Mouse (Mus musculus): ENCODE measurements around the gene Slc39a11.

Slc39a11 gene

DNA sequence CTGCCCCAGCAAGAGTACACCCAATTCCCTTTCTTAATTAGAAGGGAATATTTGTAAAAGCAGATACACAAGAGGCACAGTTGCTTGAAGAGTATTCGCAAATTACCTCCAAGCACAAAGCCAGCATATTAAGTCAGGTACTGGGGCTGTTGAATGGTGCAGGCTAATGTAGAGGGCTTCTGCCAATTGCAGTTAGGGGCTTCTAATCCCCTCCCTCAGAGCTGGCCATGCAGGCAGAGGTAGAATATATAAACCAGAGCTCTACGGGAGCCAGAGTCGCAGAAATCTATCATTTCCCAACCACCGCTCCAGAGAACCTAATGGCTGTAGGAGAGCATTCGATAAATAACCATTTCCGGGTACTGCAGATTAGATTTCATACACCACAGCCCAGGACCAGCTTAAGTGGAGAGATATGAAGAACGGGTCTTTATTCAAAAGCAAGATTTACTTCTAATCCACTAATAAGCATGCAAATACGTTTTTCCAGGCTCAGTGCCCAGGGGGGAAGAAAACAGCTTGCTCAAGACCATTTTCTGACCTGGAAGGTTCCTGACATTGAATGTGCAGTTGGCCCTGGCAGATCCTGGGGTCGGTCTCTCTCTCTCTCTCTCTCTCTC is 302.9 kb downstream of the Slc39a11 start:
- no peak for DNase-seq (ENCODE audit: low spot score)

DNA sequence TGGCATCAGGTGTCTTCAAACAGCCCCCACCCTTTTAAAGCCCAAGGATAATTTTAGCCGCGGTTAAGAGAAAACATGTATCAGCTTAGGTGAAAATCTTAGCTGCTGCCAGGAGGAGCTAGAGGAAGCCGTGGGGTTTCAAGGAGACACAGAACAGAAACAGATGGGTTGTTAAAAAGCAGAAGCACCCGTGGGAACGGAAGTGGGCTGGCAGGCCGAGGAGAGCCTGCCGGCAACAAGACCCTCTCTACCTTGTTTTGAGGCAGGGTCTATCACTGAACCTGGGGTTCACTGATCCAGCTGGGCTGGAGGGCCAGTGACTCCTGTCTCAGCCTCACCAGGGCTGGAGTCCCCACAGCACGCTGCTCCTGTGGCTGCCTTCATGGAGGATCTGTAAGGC is 310.1 kb downstream of the Slc39a11 start:
- DNase-seq (ENCODE audit: low spot score), result peak; percentile 38

DNA sequence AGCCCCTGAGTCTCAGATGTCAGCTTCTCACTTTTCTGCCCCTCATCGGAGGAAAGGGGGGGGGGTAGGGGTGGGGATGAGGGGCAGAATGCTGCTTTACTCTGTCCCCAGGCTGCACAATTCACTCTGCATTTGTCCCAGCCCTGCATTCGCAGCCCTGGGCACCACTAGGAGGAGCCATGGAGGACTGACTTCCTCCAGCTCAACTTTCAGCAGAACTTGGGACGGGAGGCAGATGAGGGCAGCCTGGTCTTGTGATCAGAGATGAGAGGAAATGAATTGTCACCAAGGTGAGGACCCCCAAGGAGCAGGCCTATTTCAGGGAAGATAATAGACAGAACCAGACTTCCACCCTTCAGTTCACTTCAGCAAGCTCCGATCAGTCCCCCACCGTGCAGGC is 311.3 kb downstream of the Slc39a11 start:
- no peak for DNase-seq (ENCODE audit: low spot score)

DNA sequence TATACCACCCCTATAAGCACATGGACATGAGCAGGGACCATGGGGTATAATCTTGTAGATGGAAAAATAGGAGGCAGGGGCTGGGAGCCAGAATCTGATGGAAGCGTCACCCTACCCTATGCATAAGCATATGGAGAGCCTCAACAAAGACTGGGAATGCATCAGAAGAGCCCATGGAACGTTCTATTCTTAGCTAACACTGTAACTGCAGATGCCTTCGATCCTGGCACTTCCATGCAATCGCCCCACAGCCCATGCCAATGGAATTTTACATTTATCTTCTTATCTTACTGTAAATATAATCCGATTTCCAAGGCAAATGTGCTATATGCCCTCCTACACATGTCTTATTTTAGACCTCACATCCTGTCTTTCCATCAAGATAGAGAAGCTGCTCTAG is 314.2 kb downstream of the Slc39a11 start:
- DNase-seq (ENCODE audit: low spot score), result no peak

DNA sequence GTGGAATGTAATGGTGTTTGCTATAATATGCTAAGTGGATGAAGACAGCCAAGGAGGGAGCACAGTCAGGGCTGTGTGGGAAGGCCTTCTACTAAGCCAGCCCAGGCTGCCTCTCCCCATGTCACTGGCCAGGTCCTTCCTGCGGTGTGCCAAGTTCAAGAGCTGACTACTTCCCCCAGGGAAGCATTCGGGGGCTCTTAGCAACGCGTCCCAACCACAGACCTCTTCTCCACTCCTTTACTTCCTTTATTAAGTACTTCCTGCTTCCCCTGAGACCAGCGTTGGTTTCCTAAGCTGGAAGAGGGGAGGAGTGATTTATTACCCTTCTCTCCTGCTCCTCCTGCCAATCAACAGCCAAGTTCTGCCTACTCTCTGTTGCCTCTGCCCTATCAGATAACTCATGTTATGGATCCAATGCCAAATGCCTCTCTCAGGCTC is 315.4 kb downstream of the Slc39a11 start:
- no peak for DNase-seq (ENCODE audit: low spot score)

DNA sequence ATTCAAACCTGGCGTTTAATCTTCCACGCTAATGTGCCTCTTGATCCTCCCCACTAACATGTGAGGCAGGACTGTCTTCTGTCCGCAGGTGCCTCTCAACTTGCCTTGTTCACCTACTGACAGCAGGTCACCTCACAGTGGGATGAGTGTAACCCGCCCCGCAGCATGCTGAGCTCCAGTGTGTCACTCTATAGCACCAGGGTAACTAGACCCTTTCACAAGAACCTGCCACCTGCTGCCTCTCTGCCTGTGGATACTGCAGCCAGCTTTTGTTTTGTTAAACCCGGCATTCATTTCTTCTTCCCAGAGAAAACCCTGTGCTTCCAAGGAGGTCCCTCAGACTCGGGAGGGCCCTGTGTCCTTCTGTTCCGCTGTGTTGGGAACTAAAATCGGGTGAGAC is 316.3 kb downstream of the Slc39a11 start:
- DNase-seq (ENCODE audit: low spot score), result no peak

DNA sequence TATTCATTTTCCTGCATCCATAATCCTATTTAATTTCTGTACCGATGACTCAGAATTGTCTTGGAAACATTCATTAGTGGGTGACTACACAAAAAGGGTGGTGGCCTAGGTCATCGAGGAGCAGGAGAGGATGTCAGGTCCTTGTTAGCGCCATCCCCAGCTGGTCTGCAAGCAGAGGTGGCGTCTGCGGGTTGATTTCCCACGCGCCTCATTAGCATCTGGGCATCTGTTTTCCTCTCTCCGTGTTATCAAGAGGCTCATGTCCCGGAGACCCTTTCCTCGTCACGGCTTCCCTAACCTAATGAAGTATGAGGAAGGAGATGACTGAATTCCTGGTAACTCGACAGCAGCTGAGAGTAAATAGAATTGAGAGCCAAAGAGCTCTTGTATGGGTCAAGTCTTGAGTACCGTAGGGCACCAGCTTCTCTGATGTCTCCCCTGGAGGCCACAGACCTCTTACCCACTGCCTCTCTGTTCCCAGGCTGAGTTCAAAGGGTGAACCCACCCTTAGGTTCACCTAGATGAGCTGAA is 319.8 kb downstream of the Slc39a11 start:
- no peak for DNase-seq (ENCODE audit: low spot score)

DNA sequence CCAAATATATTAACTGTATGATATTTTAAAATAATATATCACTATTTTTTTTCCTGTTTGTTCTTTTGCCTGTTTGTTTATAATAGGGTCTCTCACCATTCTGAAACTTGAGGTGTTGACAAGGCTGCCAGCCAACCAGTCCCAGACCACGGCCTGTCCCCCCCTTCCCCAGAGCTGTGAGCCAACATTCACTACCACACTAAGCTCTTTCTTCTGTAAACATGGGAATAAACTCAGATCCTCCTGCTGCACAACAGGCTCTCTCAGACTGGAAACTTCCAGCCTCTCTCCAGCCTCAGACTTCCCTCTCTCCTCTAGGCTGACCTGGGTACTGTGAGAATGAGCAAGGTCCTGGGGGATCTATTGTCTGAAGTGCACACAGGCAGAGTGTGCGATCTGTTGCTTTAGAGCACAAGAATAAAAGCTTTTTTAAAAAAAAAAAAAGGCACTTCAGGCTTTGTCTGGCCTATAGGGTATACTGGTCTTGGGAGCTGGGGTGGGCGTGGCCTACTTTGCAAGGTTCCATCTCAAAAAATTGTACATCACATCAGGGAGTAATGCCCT is 322.3 kb downstream of the Slc39a11 start:
- no peak for DNase-seq (ENCODE audit: low spot score)

DNA sequence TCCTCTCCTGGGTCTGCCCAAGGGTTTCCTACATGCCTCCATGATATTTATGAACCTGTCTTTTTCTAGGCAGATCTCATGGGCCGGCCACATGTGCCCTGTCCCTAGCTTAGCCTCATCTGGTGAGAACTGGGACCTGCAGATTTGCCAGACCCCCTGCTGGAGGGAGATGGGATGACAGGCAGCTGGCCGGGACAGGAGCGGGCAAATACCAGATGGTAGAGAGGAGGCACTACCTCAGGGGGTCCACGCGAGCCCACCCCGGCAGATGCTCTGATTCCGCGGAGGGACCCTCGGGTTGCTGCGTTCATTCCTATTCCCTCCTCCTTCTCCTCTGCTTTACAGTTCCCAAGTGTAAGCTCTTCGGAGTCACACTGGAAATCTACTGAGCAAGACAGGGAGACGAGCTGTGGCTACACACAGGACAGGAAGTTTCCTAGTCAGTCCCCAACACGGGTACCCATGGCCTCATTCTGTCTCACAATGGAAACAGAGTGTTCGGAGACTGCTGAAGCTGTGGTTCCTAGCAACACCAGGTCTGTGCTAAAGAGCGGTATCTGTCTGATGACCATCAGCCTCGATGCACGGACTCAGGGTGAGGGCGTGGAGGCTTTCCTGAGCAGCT is 323.4 kb downstream of the Slc39a11 start:
- DNase-seq (ENCODE audit: low spot score), result peak; percentile 34

DNA sequence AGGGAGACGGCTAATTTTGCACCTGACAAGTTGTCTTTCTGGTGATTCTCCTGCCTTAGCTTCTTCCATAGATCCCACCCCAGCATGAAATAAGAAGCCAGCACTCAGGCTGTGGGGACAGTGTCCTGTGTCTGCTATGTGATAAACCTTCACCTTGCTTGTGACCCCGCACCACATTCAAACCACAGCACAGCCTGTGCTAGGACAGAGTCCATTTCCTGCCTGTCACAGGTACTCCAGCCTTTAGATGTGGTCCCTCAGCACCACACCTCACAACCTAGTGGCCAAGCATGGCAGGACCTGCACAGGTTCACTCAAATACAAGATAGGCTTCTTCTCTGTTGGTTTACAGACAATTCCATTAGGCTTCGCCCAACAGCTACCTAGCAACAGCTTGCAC is 328.3 kb downstream of the Slc39a11 start:
- DNase-seq (ENCODE audit: low spot score), result no peak

DNA sequence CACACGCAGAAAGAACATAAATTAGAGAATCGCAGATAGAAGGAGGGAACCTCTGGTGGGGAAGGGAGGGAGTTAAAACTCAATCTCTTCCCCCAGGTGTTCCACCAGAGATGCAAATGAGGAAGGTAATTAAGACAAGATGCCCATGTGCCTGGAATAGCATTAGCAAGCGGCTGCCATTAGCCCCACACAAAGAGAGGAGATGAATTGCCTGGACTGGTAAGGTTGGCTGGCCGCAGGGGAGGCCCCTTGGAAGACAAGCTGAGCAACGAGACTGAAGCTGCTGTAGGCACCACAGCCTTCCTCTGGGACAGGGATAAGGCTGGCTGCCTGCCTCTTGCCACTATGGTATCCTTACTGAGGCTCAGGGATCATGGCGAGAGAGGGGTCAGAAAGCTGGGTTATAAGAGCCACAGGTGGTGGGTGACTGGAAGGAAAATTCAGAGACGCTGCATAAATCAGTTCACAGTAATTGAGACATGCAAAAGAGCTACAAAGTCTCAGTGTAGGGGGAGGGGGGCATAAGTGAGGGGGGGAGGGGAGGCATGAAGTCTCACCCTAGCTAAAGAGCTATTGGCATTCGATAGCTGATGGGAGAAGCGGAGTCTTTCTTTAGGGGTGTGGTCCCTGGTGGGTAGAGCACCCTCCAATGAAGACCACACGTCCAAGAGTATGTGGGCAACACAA is 340.5 kb downstream of the Slc39a11 start:
- DNase-seq (ENCODE audit: low spot score), result no peak

DNA sequence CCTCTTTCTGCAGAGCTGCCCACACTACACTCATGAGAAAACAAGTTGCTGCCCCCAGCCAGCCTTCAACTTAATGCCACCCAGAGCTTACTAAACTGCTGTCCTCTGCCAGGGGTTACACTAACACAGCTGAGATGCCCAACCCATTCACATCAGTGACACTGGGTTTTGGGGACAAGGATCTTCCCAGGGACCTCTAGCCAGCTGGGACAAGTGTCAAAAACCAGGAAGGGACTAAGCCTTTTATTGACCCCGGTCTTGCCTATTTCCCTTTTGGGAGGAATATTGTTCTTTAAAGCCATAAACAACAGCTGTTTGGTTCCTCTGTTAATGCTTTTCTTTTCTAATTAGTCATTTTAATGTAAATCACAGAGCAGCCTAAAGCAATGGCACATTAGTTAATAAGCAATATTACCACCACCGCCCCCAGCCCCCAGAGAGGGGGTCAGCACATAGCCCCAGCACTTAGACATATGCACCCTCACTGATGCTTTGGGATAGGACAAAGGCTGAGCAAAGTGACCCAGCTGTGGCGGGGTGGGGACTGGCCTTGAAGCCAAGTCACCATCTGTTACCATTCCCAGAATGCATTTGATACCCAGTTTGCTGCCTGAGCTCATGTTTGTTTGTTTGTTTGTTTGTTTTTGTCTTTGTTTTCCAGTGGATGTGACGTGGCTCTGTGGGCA is 341.5 kb downstream of the Slc39a11 start:
- DNase-seq (ENCODE audit: low spot score), result no peak

DNA sequence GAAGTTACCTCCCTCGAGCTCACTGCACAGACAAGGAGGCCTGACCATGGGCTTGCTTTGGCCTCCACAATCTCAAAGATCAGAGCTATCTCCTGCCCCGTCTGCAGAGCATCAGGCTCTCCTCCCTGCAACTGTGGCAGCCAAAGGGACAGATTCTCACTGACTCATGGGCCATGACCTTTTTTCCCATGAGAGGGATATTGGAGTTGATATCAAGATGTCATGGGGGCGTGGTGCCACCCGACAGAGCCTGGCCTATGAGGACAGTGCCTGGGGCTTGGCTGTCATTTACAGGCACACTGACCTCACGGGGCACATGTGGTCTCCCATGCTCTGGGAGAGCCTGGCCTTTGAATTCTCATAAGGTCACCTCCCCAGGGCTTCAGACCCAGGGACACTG is 346.7 kb downstream of the Slc39a11 start:
- no peak for DNase-seq (ENCODE audit: low spot score)

DNA sequence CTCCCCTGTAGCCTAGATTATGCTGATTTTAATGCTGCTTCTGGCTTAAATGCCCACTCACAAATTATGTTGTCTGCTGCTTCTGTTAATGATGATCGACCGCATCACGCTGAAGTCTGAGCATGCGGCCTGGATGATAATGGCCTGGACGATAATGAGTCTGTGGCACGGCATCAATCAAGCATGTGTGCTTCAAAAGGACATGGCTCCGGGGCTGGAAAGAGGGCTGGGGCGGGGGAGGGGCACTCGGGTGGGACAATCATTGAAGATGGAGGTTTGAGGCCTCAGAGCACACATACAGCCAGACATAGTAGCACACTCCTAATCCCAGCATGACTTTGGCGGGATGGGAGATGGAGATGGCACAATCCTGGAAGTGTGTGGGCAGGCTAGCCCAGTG is 350.4 kb downstream of the Slc39a11 start:
- no peak for DNase-seq (ENCODE audit: low spot score)

DNA sequence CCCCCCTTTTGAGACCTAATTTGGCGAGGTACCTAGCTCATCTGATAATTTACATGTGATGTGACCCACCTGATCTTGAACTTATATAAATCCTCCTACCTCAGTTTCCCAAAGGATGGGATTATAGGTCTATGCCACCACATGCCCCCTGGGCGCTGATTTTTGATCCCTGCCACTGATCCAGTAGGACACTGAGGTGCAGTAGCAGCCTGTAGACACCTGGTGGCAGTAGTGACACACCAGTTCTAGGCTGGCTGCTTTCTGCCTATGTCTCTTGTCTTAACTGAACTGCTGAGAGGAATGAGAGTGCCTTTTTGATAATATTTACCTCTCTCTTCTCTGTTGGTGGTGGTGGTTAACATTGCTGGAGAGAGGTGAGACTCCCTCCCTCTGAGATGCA is 352.1 kb downstream of the Slc39a11 start:
- DNase-seq (ENCODE audit: low spot score), result peak; percentile 52

DNA sequence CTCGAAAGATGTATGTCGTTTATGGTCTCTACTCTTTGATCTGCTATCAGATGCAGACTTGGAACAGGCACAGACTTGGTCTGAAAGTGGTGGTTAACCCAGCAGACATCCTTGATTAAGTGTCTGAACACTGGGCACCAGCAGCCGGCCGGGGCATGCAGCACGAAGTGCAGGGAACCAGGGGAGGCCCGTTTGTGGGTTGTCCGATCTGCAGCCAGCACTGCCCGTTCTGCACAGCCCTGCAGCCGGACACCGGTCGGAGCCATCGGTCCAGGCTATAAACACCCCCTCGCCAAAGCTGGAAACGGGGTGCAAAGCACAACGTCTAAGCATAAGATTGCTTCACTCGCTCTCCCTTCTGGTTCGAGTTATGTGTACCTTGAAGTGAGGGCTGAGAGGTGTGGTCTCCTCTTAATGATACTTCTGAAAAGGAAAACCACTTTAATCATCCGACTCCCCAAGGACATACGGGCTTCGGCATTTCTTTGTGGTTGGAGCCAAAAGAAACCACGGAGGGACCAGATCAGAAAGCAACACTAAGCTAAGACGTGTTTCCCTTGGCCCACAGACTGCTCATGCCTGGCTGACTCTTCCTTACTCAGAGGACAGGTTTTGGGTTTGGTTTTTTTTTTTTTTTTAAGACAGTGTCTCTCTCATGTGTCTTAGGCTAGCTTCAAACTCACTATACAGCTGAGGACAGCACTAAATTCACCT is 352.8 kb downstream of the Slc39a11 start:
- no peak for DNase-seq (ENCODE audit: low spot score)

DNA sequence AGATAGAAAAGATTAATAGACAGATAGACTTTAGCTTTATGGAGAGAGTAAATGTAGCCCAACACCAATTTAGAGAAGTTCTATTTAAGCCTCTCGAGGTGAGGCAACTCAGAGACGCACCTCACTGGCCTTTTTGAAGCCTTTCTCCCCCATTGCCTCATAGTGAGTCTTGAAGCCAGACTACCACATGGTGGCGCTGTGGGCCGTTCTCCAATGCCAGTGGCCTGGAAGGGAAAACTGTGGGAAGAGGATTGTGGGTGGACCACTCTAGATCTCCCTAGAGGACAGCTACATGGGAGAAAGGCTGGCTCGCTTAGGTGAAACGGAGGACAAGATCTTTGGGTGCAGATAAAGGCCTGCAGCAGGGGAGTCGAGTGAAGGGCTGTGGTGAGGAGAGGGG is 353.7 kb downstream of the Slc39a11 start:
- DNase-seq (ENCODE audit: low spot score), result peak; percentile 4

DNA sequence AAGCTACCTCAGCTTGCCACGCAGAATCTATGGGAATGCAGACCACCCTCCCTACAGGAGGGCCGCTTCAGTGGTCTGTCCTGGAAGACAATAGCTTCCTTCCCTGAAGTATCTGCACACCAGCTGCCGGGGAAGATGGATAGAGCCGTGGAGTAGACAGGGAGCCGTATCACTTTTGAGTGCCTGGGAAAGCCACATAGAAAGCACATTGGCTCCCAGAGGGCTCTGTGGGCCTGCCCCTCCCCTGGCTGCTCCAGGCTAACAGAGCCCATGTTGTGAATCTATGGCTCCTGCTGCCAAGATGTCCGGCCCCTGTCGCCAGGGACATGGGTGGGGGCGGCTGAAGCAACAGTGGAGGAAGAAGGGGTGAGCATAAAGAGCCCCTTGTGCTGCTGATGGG is 355.4 kb downstream of the Slc39a11 start:
- no peak for DNase-seq (ENCODE audit: low spot score)

DNA sequence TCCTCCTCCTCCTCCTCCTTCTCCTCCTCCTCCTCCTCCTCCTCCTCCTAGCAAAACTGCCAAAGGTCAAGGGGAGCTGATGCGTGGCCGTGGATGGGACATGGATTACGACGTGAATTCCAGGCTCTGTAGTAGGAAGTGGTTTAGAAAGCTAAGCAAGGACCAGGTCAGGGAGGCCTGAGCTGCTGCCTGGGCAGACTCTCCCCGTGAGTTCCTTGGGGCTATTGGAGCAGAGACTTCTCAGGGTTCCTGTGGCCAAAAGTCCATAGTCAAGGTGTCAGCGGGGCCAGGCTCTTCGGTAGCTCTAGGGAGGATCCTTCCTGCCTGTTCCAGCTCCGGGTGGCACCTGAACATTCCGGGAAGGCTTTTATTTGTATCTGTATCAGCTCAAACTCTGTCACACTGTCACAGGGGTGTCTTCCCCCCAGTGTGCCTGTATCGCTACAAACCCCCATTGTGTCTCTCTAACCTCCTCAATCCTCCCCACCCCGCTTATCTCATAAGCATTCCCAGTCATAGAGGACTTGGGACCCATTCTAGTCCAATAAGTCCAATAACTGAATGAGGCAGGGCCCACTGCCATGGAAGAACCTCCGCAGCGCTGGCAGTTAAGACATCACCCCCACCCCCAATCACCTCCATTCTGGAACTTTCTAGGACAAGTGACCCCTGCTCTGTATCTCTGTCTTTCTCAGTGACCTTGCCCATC is 356.8 kb downstream of the Slc39a11 start:
- DNase-seq (ENCODE audit: low spot score), result no peak

DNA sequence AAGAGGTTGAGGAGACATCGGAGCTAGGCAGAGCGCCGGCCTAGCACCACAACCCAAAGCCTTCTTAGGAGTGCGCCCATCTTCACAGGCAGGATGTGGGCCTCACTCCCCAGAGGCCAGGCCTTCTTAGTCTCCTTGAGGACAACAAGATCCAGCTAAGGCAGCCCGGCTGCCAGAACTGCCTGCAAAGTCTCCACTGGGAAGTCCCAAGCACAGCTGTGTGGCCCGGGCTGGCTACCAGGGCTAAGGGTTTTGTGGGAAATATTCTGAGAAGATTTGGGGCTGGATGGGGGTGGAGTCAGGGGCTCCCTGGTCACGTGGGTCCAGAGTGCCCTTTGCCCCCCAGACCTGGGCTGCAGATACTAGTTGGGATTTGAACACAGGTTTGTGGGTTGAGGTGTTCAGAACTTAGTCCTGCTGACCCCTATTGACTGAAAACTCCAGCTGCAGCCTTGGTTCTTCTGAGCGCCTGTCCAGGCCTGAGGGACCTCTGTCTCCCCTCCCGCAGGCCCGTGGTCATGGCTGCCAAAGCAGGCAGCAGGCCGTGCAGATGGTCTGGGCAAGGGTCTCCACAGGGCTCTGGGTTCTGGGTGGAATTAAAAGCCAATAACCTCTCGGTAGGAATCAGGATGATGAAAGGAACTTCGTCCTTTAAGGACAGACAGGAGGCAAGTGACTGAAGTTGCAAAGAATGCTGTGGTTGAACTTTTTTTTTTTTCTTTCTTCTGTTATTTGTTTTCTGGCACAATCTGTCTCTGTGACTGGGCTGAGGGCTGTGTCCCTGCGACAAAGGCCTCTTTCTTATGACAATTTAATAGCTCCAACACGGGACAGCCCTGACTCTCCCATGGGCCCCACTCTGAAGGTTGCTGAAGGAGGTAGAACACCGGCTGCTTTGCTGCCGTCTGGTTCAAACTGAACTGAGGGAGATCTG is 357.8 kb downstream of the Slc39a11 start:
- DNase-seq (ENCODE audit: low spot score), result no peak

All from T-cell, adult 2 months (primary cell).